Mouse (Mus musculus) bone marrow, adult 2 months (tissue): ENCODE data around the gene Rpl19.

Experiments used
- CTCF ChIP-seq: fragments of 200-500 bp; IDR thresholded peaks from 2 replicates; pipeline ENCODE4 v1.5.1; 2011; ENCODE audit warnings: low read length, control low read depth; ENCODE audit not compliant: control insufficient read depth, insufficient read depth
- POLR2A ChIP-seq: fragments of 200-500 bp; IDR thresholded peaks from 2 replicates; pipeline ENCODE4 v1.6.1; 2011; ENCODE audit warnings: low read depth, mild to moderate bottlenecking, control low read depth, low read length, borderline replicate concordance; ENCODE audit not compliant: control insufficient read depth

GRCm38 (mm10) chr11:97999748-98000147 is 26.8 kb upstream of the Rpl19 start:
- TF ChIP-seq CTCF (no peak), POLR2A (no peak)
